Mouse (Mus musculus) inflammation-experienced regulatory T-cells, adult 6 months (primary cell): ENCODE results near the gene Olfr495. TPM values are rescaled to one million over a fixed set of nuclear protein-coding genes. Genes with fewer than 3 reads are reported as not detected.

Experiments used
- ATAC-seq: one replicate; pipeline ENCODE4 v1.8.0; 2017
- polyA plus RNA-seq, 3 experiments: library from polyadenylated mRNA; unstranded; fragments of 100-300 nt; shearing (Covaris generic); gene quantifications; one replicate each; pipeline ENCODE4 v1.2.1; 2017

Olfr495 gene
- not detected for polyA plus RNA-seq

GRCm38 (mm10) chr7:108392867-108393266 is at the start of gene Olfr495:
Olfr495 (plus strand) TSS chr7:108393167.
- ATAC-seq: no peak

- no peak for ATAC-seq
Observed at GRCm38 (mm10) chr7:108346879-108347278, 46.1 kb upstream of the Olfr495 start, which contains the start of gene Olfr493. Olfr493 (minus strand) TSS chr7:108346979.

- no peak for ATAC-seq
Observed at GRCm38 (mm10) chr7:108365035-108365434, 27.9 kb upstream of the Olfr495 start, which contains the start of gene Olfr494. Olfr494 (plus strand) TSS chr7:108365335.

GRCm38 (mm10) chr7:108420121-108420520 is 27.2 kb downstream of the Olfr495 start, which contains the start of gene Olfr497:
Olfr497 (plus strand) TSS chr7:108420421.
- no peak for ATAC-seq

Other genes with a start within 250 kb of the Olfr495 start
- gene Olfr485, start 233.3 kb upstream of the Olfr495 start, polyA plus RNA-seq: not detected
- not detected for gene Olfr486, start 220.4 kb upstream of the Olfr495 start, polyA plus RNA-seq
- not detected for gene Olfr487, start 178.5 kb upstream of the Olfr495 start, polyA plus RNA-seq
- gene Olfr488, start 134.8 kb upstream of the Olfr495 start, polyA plus RNA-seq: not detected
- gene Olfr490, start 104.2 kb upstream of the Olfr495 start, polyA plus RNA-seq: not detected
- not detected for gene Olfr491, start 79.7 kb upstream of the Olfr495 start, polyA plus RNA-seq
- gene Olfr492, start 69.5 kb upstream of the Olfr495 start, polyA plus RNA-seq: not detected
- gene Olfr493, start 46.2 kb upstream of the Olfr495 start, polyA plus RNA-seq: not detected
- gene Olfr494, start 27.8 kb upstream of the Olfr495 start, polyA plus RNA-seq: not detected
- gene Olfr497, start 27.3 kb downstream of the Olfr495 start, polyA plus RNA-seq: not detected
- gene Olfr498, start 72.2 kb downstream of the Olfr495 start, polyA plus RNA-seq: not detected
- gene Olfr502, start 131.9 kb downstream of the Olfr495 start, polyA plus RNA-seq: not detected
- gene Olfr503, start 151.4 kb downstream of the Olfr495 start, polyA plus RNA-seq: not detected
- not detected for gene Olfr504, start 172.6 kb downstream of the Olfr495 start, polyA plus RNA-seq
- not detected for gene Olfr506, start 217.6 kb downstream of the Olfr495 start, polyA plus RNA-seq
- gene Olfr507, start 228.6 kb downstream of the Olfr495 start, polyA plus RNA-seq: not detected
- not detected for gene Olfr508, start 236.8 kb downstream of the Olfr495 start, polyA plus RNA-seq